Mouse (Mus musculus) kidney, postnatal 36 days (tissue): Measurements from ENCODE around the gene Morf4l2.
"Not testable (repeated sequence)": the region's sequence is repeated elsewhere in the genome, so short reads cannot be mapped to it uniquely, and the experiment has no call there.

Experiments used
- DNase-seq, 2 experiments: peaks; one replicate each; pipeline ENCODE4 v3.0.0; 2021 to 2022; ENCODE audit warnings: mixed read lengths in 2 of 2

The Morf4l2 gene

GRCm38 (mm10) chrX:136743459-136743858 is at the start of gene Morf4l2:
TSS of gene Morf4l2 (minus strand) at chrX:136743690.
- DNase-seq: no peak

- peak; percentile 2 to 11 for DNase-seq
Measured at GRCm38 (mm10) chrX:136789446-136789845, 46.0 kb upstream of the Morf4l2 start.

- no peak for DNase-seq
Measured at GRCm38 (mm10) chrX:136780041-136780440, 36.6 kb upstream of the Morf4l2 start, which contains the start of gene Glra4. TSS of gene Glra4 (minus strand) at chrX:136780141.

- DNase-seq: no peak
Measured at GRCm38 (mm10) chrX:136779262-136779661, 35.8 kb upstream of the Morf4l2 start.

- peak in 1 of 2 experiments; percentile 1 for DNase-seq
Measured at GRCm38 (mm10) chrX:136778046-136778445, 34.6 kb upstream of the Morf4l2 start.

GRCm38 (mm10) chrX:136773035-136773434 is 29.5 kb upstream of the Morf4l2 start:
- DNase-seq: no peak

- DNase-seq: peak; percentile 10 to 19
Measured at GRCm38 (mm10) chrX:136761103-136762074, 17.9 kb upstream of the Morf4l2 start.

- DNase-seq: no peak
Measured at GRCm38 (mm10) chrX:136755464-136755863, 12.0 kb upstream of the Morf4l2 start.

GRCm38 (mm10) chrX:136749329-136749728 is 5.8 kb upstream of the Morf4l2 start:
- DNase-seq: no peak

GRCm38 (mm10) chrX:136744663-136745062 is 1.2 kb upstream of the Morf4l2 start:
- DNase-seq: no peak

GRCm38 (mm10) chrX:136742661-136743103 is 808 bp downstream of the Morf4l2 start:
- DNase-seq: peak; percentile 74 to 75

GRCm38 (mm10) chrX:136742241-136742640 is 1.2 kb downstream of the Morf4l2 start:
- DNase-seq: peak in 1 of 2 experiments; percentile 19

- DNase-seq: peak; percentile 73 to 88
Measured at GRCm38 (mm10) chrX:136741651-136742201, 1.8 kb downstream of the Morf4l2 start.

GRCm38 (mm10) chrX:136740791-136741650 is 2.5 kb downstream of the Morf4l2 start:
- DNase-seq: peak; percentile 91 to 96

GRCm38 (mm10) chrX:136740087-136740790 is 3.3 kb downstream of the Morf4l2 start:
- no peak for DNase-seq

- DNase-seq: no peak
Measured at GRCm38 (mm10) chrX:136732016-136732415, 11.5 kb downstream of the Morf4l2 start.

- DNase-seq: not testable (repeated sequence)
Measured at GRCm38 (mm10) chrX:136714742-136715474, 28.6 kb downstream of the Morf4l2 start.

GRCm38 (mm10) chrX:136708782-136709181 is 34.7 kb downstream of the Morf4l2 start:
- peak in 1 of 2 experiments; percentile 1 for DNase-seq

- peak; percentile 14 to 39 for DNase-seq
Measured at GRCm38 (mm10) chrX:136708168-136708681, 35.3 kb downstream of the Morf4l2 start.

GRCm38 (mm10) chrX:136707446-136708167 is 35.9 kb downstream of the Morf4l2 start, which contains the start of gene Tceal1:
TSS of gene Tceal1 (plus strand) at chrX:136707982.
- peak; percentile 62 to 79 for DNase-seq
